Mouse (Mus musculus) bone marrow, adult 2 months (tissue): ENCODE measurements around the gene Uncx. TPM values are rescaled to one million over a fixed set of nuclear protein-coding genes. Genes with fewer than 3 reads are reported as not detected.

Experiments used
- H3K27ac ChIP-seq: fragments of 200-500 bp; 2 replicates; pipeline ENCODE4 v1.5.1; 2012; ENCODE audit warnings: low read depth, mild to moderate bottlenecking, control low read depth, inconsistent platforms, low read length; ENCODE audit not compliant: control insufficient read depth, poor library complexity, insufficient read depth
- H3K4me1 ChIP-seq: fragments of 200-500 bp; 2 replicates; pipeline ENCODE4 v1.6.1; 2011; ENCODE audit warnings: low read length; ENCODE audit not compliant: control insufficient read depth, insufficient read depth
- H3K4me3 ChIP-seq: fragments of 200-500 bp; replicated peaks from 2 replicates; pipeline ENCODE3; 2011; ENCODE audit warnings: mild to moderate bottlenecking, low read depth, low read length, control low read depth; ENCODE audit not compliant: control insufficient read depth
- CTCF ChIP-seq: fragments of 200-500 bp; IDR thresholded peaks from 2 replicates; pipeline ENCODE4 v1.5.1; 2011; ENCODE audit warnings: low read length, control low read depth; ENCODE audit not compliant: control insufficient read depth, insufficient read depth
- POLR2A ChIP-seq: fragments of 200-500 bp; IDR thresholded peaks from 2 replicates; pipeline ENCODE4 v1.6.1; 2011; ENCODE audit warnings: low read depth, mild to moderate bottlenecking, control low read depth, low read length, borderline replicate concordance; ENCODE audit not compliant: control insufficient read depth
- WGBS: fragments of 180-500 bp; shearing (Covaris S2); methylation state at CpG from one replicate; pipeline ENCODE4 v1.1.7; 2018; 5-methylcytosine and 5-hydroxymethylcytosine counted together
- polyA plus RNA-seq: library from polyadenylated mRNA; stranded (reverse); fragments of >200 nt; gene quantifications from 2 replicates; pipeline ENCODE4 v1.2.4, GENCODE M21; 2011; ENCODE audit warnings: low replicate concordance; ENCODE audit not compliant: missing spikeins, insufficient read depth, insufficient read length

Gene Uncx
- polyA plus RNA-seq, 1 experiment = not detected

- Histone ChIP-seq H3K27ac (no peak overlapping the region), H3K4me1 (no peaks in the 10 kb centered on the region), H3K4me3 (no peak overlapping the region)
- WGBS = 62% methylated on average over 6 of the region's 6 CpGs
- TF ChIP-seq POLR2A = no peak
- TF ChIP-seq CTCF = no peak
These were observed 23.5 kb downstream of the Uncx start for GRCm38 (mm10) chr5:139566640-139567399.

DNA sequence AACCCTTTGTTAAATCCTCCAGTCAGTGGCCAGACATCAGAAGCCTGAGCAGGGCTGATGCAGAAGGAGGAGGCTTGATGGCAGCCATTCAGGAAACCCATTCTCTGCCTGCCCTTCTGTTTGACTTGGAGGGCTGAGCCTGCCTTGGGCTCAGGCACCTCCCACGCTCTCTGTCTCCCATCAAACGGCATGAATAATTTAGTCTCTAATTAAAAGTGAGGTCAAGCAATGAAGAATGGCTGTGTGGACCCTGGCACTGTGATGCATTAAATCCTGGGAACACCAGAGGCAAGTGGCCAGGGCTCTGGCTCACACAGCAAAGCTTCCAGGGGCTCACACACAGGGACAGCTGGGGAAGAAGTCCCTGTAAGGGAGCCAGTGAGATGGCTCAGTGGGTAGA lies 24.8 kb downstream of the Uncx start:
- Histone ChIP-seq H3K4me3 (no peak overlapping the region), H3K4me1 (no peaks in the 10 kb centered on the region), H3K27ac (no peak overlapping the region; the same call in 1 of the 2 replicates)
- TF ChIP-seq CTCF = no peak
- TF ChIP-seq POLR2A = no peak
- 51% methylated on average over 2 of the region's 2 CpGs for WGBS

DNA sequence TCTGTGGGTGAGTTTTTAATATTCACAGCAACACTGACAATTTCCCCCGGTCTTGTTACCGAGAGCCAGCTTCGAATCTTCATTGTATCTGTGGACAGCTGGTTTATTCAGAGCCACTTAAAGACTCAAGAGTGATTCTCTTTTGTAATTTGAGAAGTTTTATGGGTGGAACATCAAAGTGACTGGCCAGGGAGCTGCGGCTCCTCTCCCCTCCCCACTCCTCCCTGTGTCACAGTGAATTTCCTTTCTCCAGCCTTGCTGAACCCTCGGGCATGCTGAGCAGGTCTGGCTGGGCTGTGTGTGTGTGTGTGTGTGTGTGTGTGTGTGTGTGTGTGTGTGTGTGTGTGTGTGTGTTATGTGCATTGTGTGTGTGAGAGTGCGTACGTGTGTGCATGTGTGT lies 29.2 kb downstream of the Uncx start:
- no peak for TF ChIP-seq CTCF
- TF ChIP-seq POLR2A = no peak

GRCm38 (mm10) chr5:139573606-139574311 lies 30.5 kb downstream of the Uncx start:
- Histone ChIP-seq H3K4me1 (no peaks in the 10 kb centered on the region), H3K27ac (no peak overlapping the region), H3K4me3 (no peak overlapping the region)
- TF ChIP-seq CTCF (no peak), POLR2A (no peak)
- 74% methylated on average over 7 of the region's 7 CpGs for WGBS

More for the DNA sequence above, 29.2 kb downstream of the Uncx start:
- Histone ChIP-seq H3K4me3 (no peak overlapping the region), H3K27ac (no peak overlapping the region), H3K4me1 (no peaks in the 10 kb centered on the region)
- WGBS = 20% methylated on average over 7 of the region's 7 CpGs

DNA sequence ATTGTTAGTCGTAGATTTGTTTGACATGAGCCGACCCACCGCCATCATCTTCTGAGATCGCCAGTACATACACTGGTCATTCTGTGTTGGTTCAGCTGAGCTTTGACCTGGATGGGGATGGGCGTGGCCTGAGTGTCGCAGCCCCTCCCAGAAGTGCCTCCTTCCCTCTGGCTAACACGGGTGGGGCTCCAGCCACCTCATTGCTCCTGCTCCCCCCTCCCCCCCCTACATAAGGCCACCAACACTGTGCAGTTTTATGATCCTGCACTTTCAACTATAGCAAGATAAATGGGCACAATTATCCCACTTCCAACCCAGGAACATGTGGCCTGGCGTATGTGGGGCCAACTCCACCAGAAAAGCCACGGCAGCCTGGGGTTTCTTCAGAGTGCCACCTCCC lies 31.8 kb downstream of the Uncx start:
- Histone ChIP-seq H3K4me3 (no peak overlapping the region), H3K4me1 (no peaks in the 10 kb centered on the region), H3K27ac (no peak overlapping the region)
- TF ChIP-seq POLR2A = no peak
- no peak for TF ChIP-seq CTCF
- 79% methylated on average over 9 of the region's 9 CpGs for WGBS

DNA sequence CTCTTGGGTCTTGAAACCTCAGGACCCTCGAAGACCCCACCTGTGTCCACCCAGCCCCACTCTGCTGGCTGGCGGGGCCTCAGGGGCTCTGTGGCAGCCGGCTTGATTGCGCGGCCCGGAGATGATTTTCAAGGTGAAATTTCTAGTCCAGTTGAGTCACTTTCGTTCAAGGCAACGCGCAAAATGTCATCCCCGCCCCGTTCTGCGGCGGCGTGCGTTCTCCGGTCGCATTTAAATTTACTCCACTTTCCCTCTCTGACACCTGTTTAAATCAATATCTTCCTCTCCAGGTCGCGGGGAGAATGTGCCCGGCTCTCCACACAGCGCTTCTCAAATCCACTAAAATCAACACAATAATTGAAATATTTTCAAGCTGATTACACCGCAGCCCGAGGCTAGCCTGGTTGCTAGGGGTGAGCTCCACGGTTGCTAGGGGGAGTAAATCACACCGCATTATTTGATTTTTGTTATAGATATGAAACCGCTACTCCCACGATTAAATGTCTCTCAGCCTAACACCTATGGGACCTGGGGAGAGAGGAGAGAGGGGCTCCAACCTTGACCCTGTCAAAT lies 37.0 kb downstream of the Uncx start:
- WGBS = 42% methylated on average over 27 of the region's 27 CpGs
- no peak overlapping the region for H3K27ac ChIP-seq
- no peaks in the 10 kb centered on the region for H3K4me1 ChIP-seq
- no peak overlapping the region for H3K4me3 ChIP-seq
- TF ChIP-seq POLR2A = no peak
- TF ChIP-seq CTCF = no peak

- H3K4me3 ChIP-seq = no peak overlapping the region
- H3K4me1 ChIP-seq = no peaks in the 10 kb centered on the region
- 6% methylated on average over 10 of the region's 10 CpGs for WGBS
- TF ChIP-seq POLR2A (no peak), CTCF (no peak)
- H3K27ac ChIP-seq = no peak overlapping the region
These were observed 38.1 kb downstream of the Uncx start for GRCm38 (mm10) chr5:139581308-139581868.

- TF ChIP-seq POLR2A = no peak
- Histone ChIP-seq H3K27ac (no peak overlapping the region), H3K4me1 (no peaks in the 10 kb centered on the region), H3K4me3 (no peak overlapping the region)
- WGBS = 8% methylated on average over 39 of the region's 39 CpGs
These were observed 41.9 kb downstream of the Uncx start for GRCm38 (mm10) chr5:139584971-139585747.
